In the genomic region with DNA sequence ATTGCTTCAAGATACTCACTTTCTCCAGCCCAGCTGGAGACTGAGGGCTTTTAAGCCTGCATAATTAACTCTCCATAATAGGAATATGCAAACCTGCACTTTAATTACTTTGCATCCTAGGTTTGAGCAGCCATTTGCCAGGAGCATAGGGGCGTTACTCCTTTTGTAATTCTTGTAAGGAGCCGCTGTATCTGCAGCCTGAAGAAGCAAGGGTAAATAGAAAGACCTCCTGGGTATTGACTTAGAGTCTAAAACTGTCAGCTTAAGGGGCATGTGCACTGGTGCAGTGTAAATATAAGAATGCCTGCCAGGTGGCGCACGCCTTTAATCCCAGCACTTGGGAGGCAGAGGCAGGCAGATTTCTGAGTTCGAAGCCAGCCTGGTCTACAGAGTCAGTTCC, we compare ENCODE assay signal across 33 mouse cellular contexts. TPM values are rescaled to one million over a fixed set of nuclear protein-coding genes. Genes with fewer than 3 reads are reported as not detected.
DNase-seq lines count a peak whose midpoint lies in the region; ATAC-seq and TF ChIP-seq lines count a peak whose summit lies in the region.
"Had no signal": no experiment of that assay in that cellular context is flagged by ENCODE, and none has a peak within 500 bp of the region (broad histone marks: within the 10 kb centered on the region; RNA-seq: fewer than 3 reads in every experiment).

No protein-coding gene starts in this region.

- no peak overlapping the region for H3K4me2 ChIP-seq in hindbrain, embryonic 13.5 days
- no peak overlapping the region for H3K4me2 ChIP-seq in hindbrain, embryonic 14.5 days (replicated peaks)
- H3K4me2 ChIP-seq in midbrain, postnatal 0 days (ENCODE audit: low read depth, low read length, poor library complexity, severe bottlenecking), result no peak overlapping the region
- H3K4me2 ChIP-seq: embryonic facial prominence, embryonic 13.5 days; heart, embryonic 13.5 days had no signal

- H3K9ac ChIP-seq in hindbrain, embryonic 13.5 days, result no peak overlapping the region
- no peak overlapping the region for H3K9ac ChIP-seq in hindbrain, embryonic 14.5 days
- H3K9ac ChIP-seq in midbrain, postnatal 0 days (replicated peaks; ENCODE audit: low read length, poor library complexity, severe bottlenecking), result no peak overlapping the region
- H3K9ac ChIP-seq: embryonic facial prominence, embryonic 13.5 days; heart, embryonic 13.5 days had no signal

- no peaks in the 10 kb centered on the region for H3K9me3 ChIP-seq in hindbrain, embryonic 13.5 days
- no peaks in the 10 kb centered on the region for H3K9me3 ChIP-seq in hindbrain, embryonic 14.5 days (ENCODE audit: control insufficient read depth, low read length)
- no peaks in the 10 kb centered on the region for H3K9me3 ChIP-seq in midbrain, postnatal 0 days (ENCODE audit: low read length)
- no peaks in the 10 kb centered on the region for H3K9me3 ChIP-seq in midbrain, embryonic 10.5 days (replicated peaks)
- H3K9me3 ChIP-seq: embryonic facial prominence, embryonic 10.5 days; embryonic facial prominence, embryonic 13.5 days; G1E; heart, embryonic 10.5 days; heart, embryonic 13.5 days had no signal

- 0 out of 2 replicates have a peak overlapping the region, but pooled peaks have one; percentile 12 for H3K27ac ChIP-seq in hindbrain, embryonic 13.5 days
- no peak overlapping the region for H3K27ac ChIP-seq in hindbrain, embryonic 14.5 days
- H3K27ac ChIP-seq in midbrain, postnatal 0 days (ENCODE audit: low read depth, low read length), result peak overlapping the region; percentile 14; the same call in 1 of the 2 replicates
- no peak overlapping the region for H3K27ac ChIP-seq in midbrain, embryonic 10.5 days (replicated peaks)
- H3K27ac ChIP-seq: embryonic facial prominence, embryonic 10.5 days; embryonic facial prominence, embryonic 13.5 days; heart, adult 2 months; heart, embryonic 10.5 days; heart, embryonic 13.5 days had no signal

- H3K4me3 ChIP-seq in hindbrain, embryonic 13.5 days, result no peak overlapping the region
- no peak overlapping the region for H3K4me3 ChIP-seq in hindbrain, embryonic 14.5 days (replicated peaks; ENCODE audit: low read length)
- H3K4me3 ChIP-seq in midbrain, postnatal 0 days (ENCODE audit: low read depth, low read length), result no peak overlapping the region
- H3K4me3 ChIP-seq in midbrain, embryonic 10.5 days, result no peak overlapping the region
- H3K4me3 ChIP-seq: embryonic facial prominence, embryonic 10.5 days; embryonic facial prominence, embryonic 13.5 days; erythroblast, embryonic 14.5 days; heart, adult 2 months; heart, embryonic 10.5 days; heart, embryonic 13.5 days had no signal

- DNase-seq in hindbrain, embryonic 14.5 days (ENCODE audit: low spot score), result no peak
- DNase-seq in midbrain, postnatal 0 days (ENCODE audit: low spot score), result no peak
- DNase-seq in midbrain, embryonic 10.5 days (ENCODE audit: low spot score), result no peak
- DNase-seq in R1 (ENCODE audit: low read depth, low spot score), result peak; percentile 89
- peak; percentile 30 for DNase-seq in brain, embryonic 14.5 days (ENCODE audit: low read depth)
- DNase-seq in urinary bladder, postnatal 25 days (ENCODE audit: low spot score), result no peak
- no peak for DNase-seq in left cerebral cortex, postnatal 4 days
- DNase-seq: adrenal gland, postnatal 10 days; adrenal gland, postnatal 36 days; cerebellum, adult 11 months; cerebellum, adult 2 months; cerebellum, adult 9-11 months; cerebellum, postnatal 25 days; embryo, embryonic 11 days; gastrocnemius, postnatal 10 days; gastrocnemius, postnatal 36 days; heart, adult 2 months; heart, postnatal 14 days; heart, postnatal 4 days; kidney, adult 18-20 months had no signal

- no peak for TF ChIP-seq CTCF in midbrain, postnatal 0 days (IDR thresholded peaks at IDR 0.05)
- TF ChIP-seq CTCF in brain, embryonic 14.5 days (IDR thresholded peaks at IDR 0.05; ENCODE audit: borderline replicate concordance, extremely low read depth, insufficient read depth, insufficient read length), result no peak

- TF ChIP-seq POLR2A in brain, embryonic 14.5 days (IDR thresholded peaks at IDR 0.05; ENCODE audit: borderline replicate concordance, extremely low read depth, insufficient read depth, insufficient read length, poor library complexity, severe bottlenecking), result no peak

- WGBS in hindbrain, embryonic 13.5 days, result 87% methylated on average over 5 of the region's 5 CpGs
- 85% methylated on average over 5 of the region's 5 CpGs for WGBS in hindbrain, embryonic 14.5 days
- WGBS in midbrain, postnatal 0 days, result 80% methylated on average over 5 of the region's 5 CpGs
- 89% methylated on average over 5 of the region's 5 CpGs for WGBS in midbrain, embryonic 10.5 days

- intact Hi-C loops in left cerebral cortex, postnatal 4 days (cut with DNase I), result no loop called here

- peaks cover 94% of the 10 kb centered on the region for H3K36me3 ChIP-seq in hindbrain, embryonic 13.5 days
- peaks cover 89% of the 10 kb centered on the region for H3K36me3 ChIP-seq in hindbrain, embryonic 14.5 days (replicated peaks; ENCODE audit: control insufficient read depth, insufficient read depth)
- peaks cover 64% of the 10 kb centered on the region for H3K36me3 ChIP-seq in midbrain, postnatal 0 days (ENCODE audit: insufficient read depth, low read length)
- peaks cover 99% of the 10 kb centered on the region for H3K36me3 ChIP-seq in midbrain, embryonic 10.5 days

- no peaks in the 10 kb centered on the region for H3K27me3 ChIP-seq in hindbrain, embryonic 13.5 days
- no peaks in the 10 kb centered on the region for H3K27me3 ChIP-seq in hindbrain, embryonic 14.5 days (ENCODE audit: control insufficient read depth, insufficient read depth, low read length)
- no peaks in the 10 kb centered on the region for H3K27me3 ChIP-seq in midbrain, postnatal 0 days (ENCODE audit: insufficient read depth, low read length)
- no peaks in the 10 kb centered on the region for H3K27me3 ChIP-seq in midbrain, embryonic 10.5 days (ENCODE audit: low read depth, poor library complexity, severe bottlenecking)
- H3K27me3 ChIP-seq: embryonic facial prominence, embryonic 13.5 days; heart, embryonic 13.5 days; Patski had no signal

- ATAC-seq in hindbrain, embryonic 13.5 days (ENCODE audit: low FRiP score), result no peak
- ATAC-seq in hindbrain, embryonic 14.5 days (ENCODE audit: low FRiP score), result no peak
- no peak for ATAC-seq in midbrain, postnatal 0 days (ENCODE audit: low FRiP score)
- ATAC-seq: CD4-positive, CD25-positive, alpha-beta regulatory T cell, adult 4 months; forebrain, embryonic 16.5 days; hindbrain, embryonic 16.5 days; inflammation-experienced regulatory T-cells, adult 6 months; intestine, embryonic 16.5 days; Patski had no signal

- H3K4me1 ChIP-seq in hindbrain, embryonic 13.5 days (replicated peaks), result no peaks in the 10 kb centered on the region
- H3K4me1 ChIP-seq in hindbrain, embryonic 14.5 days (replicated peaks; ENCODE audit: control insufficient read depth, insufficient read depth, low read length), result no peaks in the 10 kb centered on the region
- H3K4me1 ChIP-seq in midbrain, postnatal 0 days (ENCODE audit: insufficient read depth, low read length), result no peaks in the 10 kb centered on the region
- no peaks in the 10 kb centered on the region for H3K4me1 ChIP-seq in midbrain, embryonic 10.5 days
- H3K4me1 ChIP-seq: embryonic facial prominence, embryonic 10.5 days; embryonic facial prominence, embryonic 13.5 days; heart, embryonic 10.5 days; heart, embryonic 13.5 days had no signal

RNA-seq across cellular contexts. Expression of gene Adsl, which starts 50.4 kb away (rescaled TPM):
- 96.3 and 98.1 TPM in 2 replicates for polyA plus RNA-seq in hindbrain, embryonic 13.5 days (2015; fragmentation: Nextera tagmentation; extraction: Ambion mirVana)
- polyA plus RNA-seq in hindbrain, embryonic 14.5 days (2014; fragmentation: Nextera tagmentation; extraction: Ambion mirVana), result 101 and 105 TPM in 2 replicates
- 58.4 and 70.1 TPM in 2 replicates for total RNA-seq in midbrain, postnatal 0 days (2014; rRNA removed)
- polyA plus RNA-seq in midbrain, postnatal 0 days (2015; fragmentation: Nextera tagmentation; extraction: Ambion mirVana), result 85.7 and 86.2 TPM in 2 replicates
- 202 and 228 TPM in 2 replicates for polyA plus RNA-seq in midbrain, embryonic 10.5 days (2016; fragmentation: Nextera tagmentation; extraction: Ambion mirVana)
- 70.4 and 70.5 TPM in 2 replicates for polyA plus RNA-seq in brain, embryonic 14.5 days (2012; rRNA removed)
- 10 to 100 TPM; 44.2 to 44.3 TPM for total RNA-seq in left cerebral cortex, postnatal 4 days (2021)

Comparison
In these comparisons a context has a peak if more than half of its experiments do, and no peak if none do; other contexts are left out.
1. H3K27ac ChIP-seq: peak in hindbrain, embryonic 13.5 days (single experiment) and midbrain, postnatal 0 days (single experiment); none in hindbrain, embryonic 14.5 days (single experiment) and midbrain, embryonic 10.5 days (single experiment).
2. DNase-seq: peak in R1 (single experiment) and brain, embryonic 14.5 days (single experiment); none in hindbrain, embryonic 14.5 days (single experiment), midbrain, postnatal 0 days (single experiment), midbrain, embryonic 10.5 days (single experiment), urinary bladder, postnatal 25 days (single experiment) and left cerebral cortex, postnatal 4 days (single experiment).